Mouse (Mus musculus): ENCODE data around the gene Nav2. TPM values are rescaled to one million over a fixed set of nuclear protein-coding genes. Genes with fewer than 3 reads are reported as not detected.

Gene Nav2
- polyA plus RNA-seq, 1 experiment from 2014 or later: 22.2 TPM

GRCm38 (mm10) chr7:49276163-49276562 is 367.6 kb downstream of the Nav2 start:
- H3K36me3 ChIP-seq: no peaks in the 10 kb centered on the region
- H3K27me3 ChIP-seq: no peaks in the 10 kb centered on the region
- H3K4me3 ChIP-seq (replicated peaks): no peak overlapping the region
- H3K9ac ChIP-seq (replicated peaks): no peak overlapping the region
- 89% methylated on average over 8 of the region's 8 CpGs for WGBS
- no peak for ATAC-seq
- no peak overlapping the region for H3K4me2 ChIP-seq (replicated peaks)
- H3K4me1 ChIP-seq (replicated peaks): peaks cover 23% of the 10 kb centered on the region
- H3K27ac ChIP-seq: no peak overlapping the region
- no peaks in the 10 kb centered on the region for H3K9me3 ChIP-seq

GRCm38 (mm10) chr7:49277685-49278084 is 369.2 kb downstream of the Nav2 start:
- H3K36me3 ChIP-seq: no peaks in the 10 kb centered on the region
- no peak overlapping the region for H3K4me3 ChIP-seq (replicated peaks)
- H3K27me3 ChIP-seq: no peaks in the 10 kb centered on the region
- WGBS: 90% methylated on average over 4 of the region's 4 CpGs
- no peak overlapping the region for H3K9ac ChIP-seq (replicated peaks)
- no peak for ATAC-seq
- no peak overlapping the region for H3K4me2 ChIP-seq (replicated peaks)
- no peaks in the 10 kb centered on the region for H3K9me3 ChIP-seq
- H3K4me1 ChIP-seq (replicated peaks): peaks cover 24% of the 10 kb centered on the region
- no peak overlapping the region for H3K27ac ChIP-seq

GRCm38 (mm10) chr7:49278531-49278930 is 370.0 kb downstream of the Nav2 start:
- Histone ChIP-seq H3K4me3 (replicated peaks) (no peak overlapping the region), H3K27me3 (no peaks in the 10 kb centered on the region), H3K36me3 (no peaks in the 10 kb centered on the region), H3K4me2 (replicated peaks) (no peak overlapping the region), H3K27ac (no peak overlapping the region), H3K9ac (replicated peaks) (no peak overlapping the region), H3K4me1 (replicated peaks) (peaks cover 16% of the 10 kb centered on the region), H3K9me3 (no peaks in the 10 kb centered on the region)
- 45% methylated on average over 2 of the region's 2 CpGs for WGBS
- no peak for ATAC-seq

GRCm38 (mm10) chr7:49280427-49280826 is 371.9 kb downstream of the Nav2 start:
- ATAC-seq: no peak
- Histone ChIP-seq H3K27me3 (no peaks in the 10 kb centered on the region), H3K9ac (replicated peaks) (no peak overlapping the region), H3K9me3 (no peaks in the 10 kb centered on the region), H3K36me3 (no peaks in the 10 kb centered on the region), H3K4me2 (replicated peaks) (no peak overlapping the region), H3K4me3 (replicated peaks) (no peak overlapping the region), H3K27ac (no peak overlapping the region), H3K4me1 (replicated peaks) (peaks cover 9% of the 10 kb centered on the region; the same call in 1 of the 2 replicates)
- 83% methylated on average over 5 of the region's 5 CpGs for WGBS

GRCm38 (mm10) chr7:49282446-49282845 is 373.9 kb downstream of the Nav2 start:
- Histone ChIP-seq H3K27ac (no peak overlapping the region), H3K4me2 (replicated peaks) (no peak overlapping the region), H3K36me3 (no peaks in the 10 kb centered on the region), H3K9me3 (no peaks in the 10 kb centered on the region), H3K4me1 (replicated peaks) (0 out of 2 replicates have a peak, but pooled peaks cover 7% of the 10 kb centered on the region), H3K9ac (replicated peaks) (no peak overlapping the region), H3K27me3 (no peaks in the 10 kb centered on the region), H3K4me3 (replicated peaks) (no peak overlapping the region)
- ATAC-seq: no peak
- 83% methylated on average over 7 of the region's 7 CpGs for WGBS

- 0 out of 2 replicates have a peak, but pooled peaks have one; percentile 54 for ATAC-seq
- Histone ChIP-seq H3K27me3 (no peaks in the 10 kb centered on the region), H3K9me3 (no peaks in the 10 kb centered on the region), H3K4me2 (replicated peaks) (no peak overlapping the region), H3K36me3 (no peaks in the 10 kb centered on the region), H3K4me3 (replicated peaks) (no peak overlapping the region), H3K4me1 (replicated peaks) (0 out of 2 replicates have a peak, but pooled peaks cover 10% of the 10 kb centered on the region), H3K9ac (replicated peaks) (no peak overlapping the region), H3K27ac (no peak overlapping the region)
- WGBS: 74% methylated on average over 11 of the region's 11 CpGs
These were observed 375.2 kb downstream of the Nav2 start for GRCm38 (mm10) chr7:49283507-49284361.

GRCm38 (mm10) chr7:49288186-49288585 is 379.7 kb downstream of the Nav2 start:
- ATAC-seq: no peak

GRCm38 (mm10) chr7:49290308-49290707 is 381.8 kb downstream of the Nav2 start:
- H3K36me3 ChIP-seq: no peaks in the 10 kb centered on the region
- 87% methylated on average over 4 of the region's 4 CpGs for WGBS
- no peak for ATAC-seq

More at GRCm38 (mm10) chr7:49288186-49288585, 379.7 kb downstream of the Nav2 start:
- Histone ChIP-seq H3K9ac (replicated peaks) (no peak overlapping the region), H3K4me3 (replicated peaks) (no peak overlapping the region), H3K27ac (no peak overlapping the region), H3K36me3 (no peaks in the 10 kb centered on the region), H3K4me2 (replicated peaks) (no peak overlapping the region), H3K27me3 (no peaks in the 10 kb centered on the region), H3K4me1 (replicated peaks) (0 out of 2 replicates have a peak, but pooled peaks cover 7% of the 10 kb centered on the region), H3K9me3 (no peaks in the 10 kb centered on the region)
- 76% methylated on average over 8 of the region's 8 CpGs for WGBS

GRCm38 (mm10) chr7:49291208-49291892 is 382.8 kb downstream of the Nav2 start:
- Histone ChIP-seq H3K27ac (no peak overlapping the region), H3K27me3 (no peaks in the 10 kb centered on the region), H3K36me3 (no peaks in the 10 kb centered on the region), H3K4me3 (replicated peaks) (no peak overlapping the region), H3K9me3 (no peaks in the 10 kb centered on the region), H3K4me2 (replicated peaks) (no peak overlapping the region), H3K4me1 (replicated peaks) (0 out of 2 replicates have a peak, but pooled peaks cover 3% of the 10 kb centered on the region), H3K9ac (replicated peaks) (no peak overlapping the region)
- 95% methylated on average over 8 of the region's 8 CpGs for WGBS
- ATAC-seq: no peak

More at GRCm38 (mm10) chr7:49290308-49290707, 381.8 kb downstream of the Nav2 start:
- Histone ChIP-seq H3K9me3 (no peaks in the 10 kb centered on the region), H3K4me3 (replicated peaks) (no peak overlapping the region), H3K27ac (no peak overlapping the region), H3K4me2 (replicated peaks) (no peak overlapping the region), H3K9ac (replicated peaks) (no peak overlapping the region), H3K4me1 (replicated peaks) (0 out of 2 replicates have a peak, but pooled peaks cover 3% of the 10 kb centered on the region), H3K27me3 (no peaks in the 10 kb centered on the region)

GRCm38 (mm10) chr7:49297148-49297547 is 388.6 kb downstream of the Nav2 start:
- Histone ChIP-seq H3K9ac (replicated peaks) (no peak overlapping the region), H3K27me3 (no peaks in the 10 kb centered on the region; the same call in 1 of the 2 replicates), H3K27ac (no peak overlapping the region), H3K9me3 (no peaks in the 10 kb centered on the region), H3K4me2 (replicated peaks) (no peak overlapping the region), H3K4me3 (replicated peaks) (no peak overlapping the region), H3K4me1 (replicated peaks) (no peaks in the 10 kb centered on the region; the same call in 1 of the 2 replicates), H3K36me3 (no peaks in the 10 kb centered on the region)
- ATAC-seq: no peak
- 55% methylated on average over 3 of the region's 3 CpGs for WGBS

GRCm38 (mm10) chr7:49298431-49298839 is 389.9 kb downstream of the Nav2 start:
- peaks cover 3% of the 10 kb centered on the region for H3K4me1 ChIP-seq (replicated peaks)
- H3K27ac ChIP-seq: no peak overlapping the region
- no peak overlapping the region for H3K9ac ChIP-seq (replicated peaks)
- H3K36me3 ChIP-seq: no peaks in the 10 kb centered on the region
- H3K4me2 ChIP-seq (replicated peaks): no peak overlapping the region
- 0 out of 2 replicates have a peak, but pooled peaks have one; percentile 9 for ATAC-seq
- H3K4me3 ChIP-seq (replicated peaks): no peak overlapping the region
- WGBS: 22% methylated on average over 4 of the region's 4 CpGs
- no peaks in the 10 kb centered on the region for H3K9me3 ChIP-seq
- peaks cover 8% of the 10 kb centered on the region; the same call in 1 of the 2 replicates for H3K27me3 ChIP-seq

GRCm38 (mm10) chr7:49301487-49301886 is 393.0 kb downstream of the Nav2 start:
- no peak overlapping the region for H3K9ac ChIP-seq (replicated peaks)
- peaks cover 11% of the 10 kb centered on the region for H3K27me3 ChIP-seq
- no peaks in the 10 kb centered on the region for H3K36me3 ChIP-seq
- H3K4me1 ChIP-seq (replicated peaks): peaks cover 30% of the 10 kb centered on the region
- no peak for ATAC-seq
- no peak overlapping the region for H3K4me3 ChIP-seq (replicated peaks)
- H3K9me3 ChIP-seq: no peaks in the 10 kb centered on the region
- H3K4me2 ChIP-seq (replicated peaks): no peak overlapping the region
- 82% methylated on average over 6 of the region's 6 CpGs for WGBS
- no peak overlapping the region for H3K27ac ChIP-seq

All from midbrain, embryonic 13.5 days (tissue).